In genomic region chr6:22496471-22496870, GRCm38 (mm10) we compare ENCODE assay signal across 12 mouse cellular contexts.
A peak's percentile ranks its signal among the peaks of the same experiment; 100 is the strongest.
DNase-seq lines count a peak whose midpoint lies in the region; ATAC-seq and TF ChIP-seq lines count a peak whose summit lies in the region.
"Had no signal": no experiment of that assay in that cellular context is flagged by ENCODE, and none has a peak within 500 bp of the region (broad histone marks: within the 10 kb centered on the region; RNA-seq: fewer than 3 reads in every experiment).

No protein-coding gene starts in this region.

- no peaks in the 10 kb centered on the region for H3K36me3 ChIP-seq in forebrain, embryonic 13.5 days (ENCODE audit: poor library complexity, severe bottlenecking)
- H3K36me3 ChIP-seq: limb, embryonic 12.5 days had no signal

- peak; percentile 15 for DNase-seq in adrenal gland, postnatal 14 days
- DNase-seq in adrenal gland, adult 8-10 months = no peak
- DNase-seq in layer of hippocampus, adult 2 months (ENCODE audit: low spot score in 2 of 2) = no peak
- DNase-seq in layer of hippocampus, adult 11-12 months (ENCODE audit: low spot score) = no peak
- DNase-seq in A20 (ENCODE audit: low read depth, low spot score) = peak; percentile 18
- peak; percentile 30 for DNase-seq in induced T-regulatory cell, adult 2 months (ENCODE audit: low read depth)
- DNase-seq in frontal cortex, postnatal 14 days (ENCODE audit: low spot score in 2 of 2) = no peak
- DNase-seq: heart, adult 18-20 months; heart, postnatal 4 days had no signal

- TF ChIP-seq CTCF in layer of hippocampus, adult 2 months (conservative IDR thresholded peaks at IDR 0.05) = peak; percentile 61

- H3K9ac ChIP-seq in forebrain, embryonic 13.5 days = no peak overlapping the region
- H3K9ac ChIP-seq: limb, embryonic 12.5 days had no signal

- H3K4me2 ChIP-seq in forebrain, embryonic 13.5 days = no peak overlapping the region
- H3K4me2 ChIP-seq: limb, embryonic 12.5 days had no signal

- no peak for ATAC-seq in forebrain, embryonic 13.5 days

- H3K9me3 ChIP-seq in forebrain, embryonic 13.5 days (replicated peaks) = no peaks in the 10 kb centered on the region
- H3K9me3 ChIP-seq: limb, embryonic 12.5 days; megakaryocyte, embryonic 14.5 days had no signal

- 95% methylated on average over 1 of the region's 1 CpGs for WGBS in forebrain, embryonic 13.5 days

- H3K4me3 ChIP-seq in layer of hippocampus, adult 2 months = no peak overlapping the region
- H3K4me3 ChIP-seq in forebrain, embryonic 13.5 days = no peak overlapping the region
- H3K4me3 ChIP-seq: limb, embryonic 12.5 days; megakaryocyte, embryonic 14.5 days had no signal

- H3K27ac ChIP-seq in layer of hippocampus, adult 2 months = no peak overlapping the region
- H3K27ac ChIP-seq in forebrain, embryonic 13.5 days = no peak overlapping the region
- H3K27ac ChIP-seq: limb, embryonic 12.5 days had no signal

- no peaks in the 10 kb centered on the region for H3K4me1 ChIP-seq in forebrain, embryonic 13.5 days
- H3K4me1 ChIP-seq: limb, embryonic 12.5 days had no signal

- no peaks in the 10 kb centered on the region for H3K27me3 ChIP-seq in forebrain, embryonic 13.5 days
- H3K27me3 ChIP-seq: limb, embryonic 12.5 days; megakaryocyte, embryonic 14.5 days had no signal

Comparison
In these comparisons a context has a peak if more than half of its experiments do, and no peak if none do; other contexts are left out.
1. DNase-seq: peak in adrenal gland, postnatal 14 days (single experiment), A20 (single experiment) and induced T-regulatory cell, adult 2 months (single experiment); none in adrenal gland, adult 8-10 months (single experiment), layer of hippocampus, adult 2 months (0 of 2), layer of hippocampus, adult 11-12 months (single experiment) and frontal cortex, postnatal 14 days (0 of 2).